Mouse (Mus musculus) ES-Bruce4 (cell line): ENCODE results near the gene Rrp1b. TPM values are rescaled to one million over a fixed set of nuclear protein-coding genes. Genes with fewer than 3 reads are reported as not detected.
"Not testable (repeated sequence)": the region's sequence is repeated elsewhere in the genome, so short reads cannot be mapped to it uniquely, and the experiment has no call there.

ENCODE experiments used
- H3K27ac ChIP-seq: 2 replicates; pipeline ENCODE4 v1.5.1; 2012; ENCODE audit warnings: low read length, inconsistent platforms; ENCODE audit not compliant: insufficient read depth
- H3K27me3 ChIP-seq: 2 replicates; pipeline ENCODE4 v1.6.1; 2012; ENCODE audit warnings: mild to moderate bottlenecking, low read length, inconsistent platforms; ENCODE audit not compliant: control insufficient read depth, poor library complexity, insufficient read depth, severe bottlenecking
- H3K36me3 ChIP-seq: 2 replicates; pipeline ENCODE4 v1.6.1; 2012; ENCODE audit warnings: inconsistent platforms, mild to moderate bottlenecking, low read length, moderate library complexity; ENCODE audit not compliant: control insufficient read depth, poor library complexity, insufficient read depth, severe bottlenecking
- H3K4me1 ChIP-seq: one replicate; pipeline ENCODE4 v1.8.1; 2011; ENCODE audit warnings: low read length; ENCODE audit not compliant: control insufficient read depth, insufficient read depth
- H3K4me3 ChIP-seq: 2 replicates; pipeline ENCODE4 v1.5.1; 2011; ENCODE audit warnings: low read depth, mild to moderate bottlenecking, low read length
- H3K9ac ChIP-seq: 2 replicates; pipeline ENCODE4 v1.6.1; 2012; ENCODE audit warnings: low read depth, mild to moderate bottlenecking, inconsistent platforms; ENCODE audit not compliant: poor library complexity, severe bottlenecking
- H3K9me3 ChIP-seq: replicated peaks from 2 replicates; pipeline ENCODE4 v1.6.1; 2012; ENCODE audit warnings: mild to moderate bottlenecking, low read length, inconsistent platforms; ENCODE audit not compliant: control insufficient read depth, poor library complexity, insufficient read depth, severe bottlenecking
- CTCF ChIP-seq: IDR thresholded peaks from one replicate; pipeline ENCODE4 v1.8.1; 2011; ENCODE audit warnings: low read depth, low read length
- EP300 ChIP-seq: IDR thresholded peaks from 2 replicates; pipeline ENCODE4 v1.6.1; 2011; ENCODE audit warnings: low read depth, low read length; ENCODE audit not compliant: insufficient read depth
- POLR2A ChIP-seq: IDR thresholded peaks from one replicate; pipeline ENCODE4 v1.8.1; 2011; ENCODE audit warnings: low read length; ENCODE audit not compliant: insufficient read depth
- polyA plus RNA-seq: library from polyadenylated mRNA; stranded (reverse); fragments of >200 nt; gene quantifications from 2 replicates; pipeline ENCODE4 v1.2.4, GENCODE M21; 2011; ENCODE audit warnings: low read depth; ENCODE audit not compliant: missing spikeins, insufficient read depth, insufficient read length

Rrp1b gene
- polyA plus RNA-seq, 1 experiment: 111 TPM

DNA sequence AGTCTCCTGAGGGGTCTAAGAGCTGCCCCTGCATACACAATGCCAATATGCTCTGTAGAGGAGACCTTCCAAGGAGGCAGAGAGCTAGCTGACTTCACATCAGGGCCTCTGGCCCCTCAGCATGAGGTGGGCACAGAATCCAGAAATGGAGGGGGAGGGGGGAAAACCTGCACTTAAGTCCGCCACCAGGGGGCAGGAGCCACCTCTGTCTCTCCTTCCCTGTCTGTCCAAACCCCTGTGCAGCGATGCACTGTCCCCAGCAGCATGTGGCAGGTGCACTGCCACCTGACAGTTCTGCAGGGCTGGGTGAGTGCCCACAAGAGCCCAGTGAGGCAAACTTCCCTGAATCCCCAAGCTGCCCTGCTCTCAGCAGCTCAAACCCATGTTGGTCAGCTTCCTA is 39.3 kb downstream of the Rrp1b start:
- no peak overlapping the region for H3K27ac ChIP-seq
- TF ChIP-seq CTCF: peak; percentile 92
- no peak for TF ChIP-seq POLR2A
- H3K9me3 ChIP-seq: no peaks in the 10 kb centered on the region
- peaks cover 2% of the 10 kb centered on the region for H3K4me1 ChIP-seq
- H3K9ac ChIP-seq: no peak overlapping the region
- H3K4me3 ChIP-seq: no peak overlapping the region
- no peaks in the 10 kb centered on the region for H3K36me3 ChIP-seq
- no peaks in the 10 kb centered on the region for H3K27me3 ChIP-seq

- H3K36me3 ChIP-seq: no peaks in the 10 kb centered on the region
- TF ChIP-seq EP300: no peak
- no peak for TF ChIP-seq CTCF
- H3K27ac ChIP-seq: no peak overlapping the region
- H3K9me3 ChIP-seq: no peaks in the 10 kb centered on the region
- no peak overlapping the region for H3K9ac ChIP-seq
- H3K4me3 ChIP-seq: no peak overlapping the region
- no peaks in the 10 kb centered on the region for H3K27me3 ChIP-seq
- H3K4me1 ChIP-seq: no peaks in the 10 kb centered on the region
Measured at GRCm38 (mm10) chr17:32083351-32083750, 47.5 kb downstream of the Rrp1b start.

GRCm38 (mm10) chr17:32087069-32087468 is 51.2 kb downstream of the Rrp1b start:
- H3K9me3 ChIP-seq: no peaks in the 10 kb centered on the region
- no peak overlapping the region for H3K9ac ChIP-seq
- no peak overlapping the region for H3K4me3 ChIP-seq
- no peaks in the 10 kb centered on the region for H3K4me1 ChIP-seq
- TF ChIP-seq CTCF (no peak), EP300 (no peak), POLR2A (no peak)
- H3K36me3 ChIP-seq: no peaks in the 10 kb centered on the region
- H3K27me3 ChIP-seq: no peaks in the 10 kb centered on the region
- H3K27ac ChIP-seq: no peak overlapping the region

DNA sequence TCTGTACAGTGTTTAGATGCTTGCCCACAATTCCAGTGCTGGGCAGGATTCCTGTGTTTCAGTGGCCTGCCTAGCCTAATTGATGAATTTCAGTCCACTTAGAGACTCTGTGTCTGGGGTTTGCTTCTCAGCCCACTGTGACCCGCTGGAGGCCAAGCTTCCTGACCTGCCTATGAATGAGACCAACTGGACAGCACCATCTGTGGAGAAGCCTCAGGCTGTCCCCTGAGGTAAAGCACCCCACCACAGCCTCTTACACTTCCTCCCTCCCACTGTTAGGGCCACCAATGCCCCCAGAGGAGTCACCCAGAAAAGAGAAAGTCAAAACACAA is 55.1 kb downstream of the Rrp1b start:
- H3K4me3 ChIP-seq: no peak overlapping the region
- H3K9ac ChIP-seq: no peak overlapping the region
- TF ChIP-seq CTCF (no peak), EP300 (no peak)
- peaks cover 9% of the 10 kb centered on the region; the same call in 1 of the 2 replicates for H3K9me3 ChIP-seq
- H3K27me3 ChIP-seq: no peaks in the 10 kb centered on the region
- no peaks in the 10 kb centered on the region for H3K4me1 ChIP-seq
- no peak overlapping the region for H3K27ac ChIP-seq
- no peaks in the 10 kb centered on the region for H3K36me3 ChIP-seq

- H3K27ac ChIP-seq, H3K4me1 ChIP-seq, H3K27me3 ChIP-seq, H3K9me3 ChIP-seq, H3K4me3 ChIP-seq, H3K9ac ChIP-seq, H3K36me3 ChIP-seq: not testable (repeated sequence)
Measured at GRCm38 (mm10) chr17:32091364-32092240, 55.7 kb downstream of the Rrp1b start.

GRCm38 (mm10) chr17:32092241-32092619 is 56.3 kb downstream of the Rrp1b start:
- no peak overlapping the region for H3K27ac ChIP-seq
- H3K36me3 ChIP-seq: no peaks in the 10 kb centered on the region
- H3K27me3 ChIP-seq: no peaks in the 10 kb centered on the region
- no peak overlapping the region for H3K4me3 ChIP-seq
- no peak for TF ChIP-seq POLR2A
- TF ChIP-seq EP300: no peak
- TF ChIP-seq CTCF: no peak
- H3K4me1 ChIP-seq: no peaks in the 10 kb centered on the region
- no peak overlapping the region for H3K9ac ChIP-seq
- peaks cover 9% of the 10 kb centered on the region for H3K9me3 ChIP-seq
